Mouse (Mus musculus): ENCODE results near the gene Adcy9.
"Not testable (repeated sequence)": the region's sequence is repeated elsewhere in the genome, so short reads cannot be mapped to it uniquely, and the experiment has no call there.

Adcy9 gene

DNA sequence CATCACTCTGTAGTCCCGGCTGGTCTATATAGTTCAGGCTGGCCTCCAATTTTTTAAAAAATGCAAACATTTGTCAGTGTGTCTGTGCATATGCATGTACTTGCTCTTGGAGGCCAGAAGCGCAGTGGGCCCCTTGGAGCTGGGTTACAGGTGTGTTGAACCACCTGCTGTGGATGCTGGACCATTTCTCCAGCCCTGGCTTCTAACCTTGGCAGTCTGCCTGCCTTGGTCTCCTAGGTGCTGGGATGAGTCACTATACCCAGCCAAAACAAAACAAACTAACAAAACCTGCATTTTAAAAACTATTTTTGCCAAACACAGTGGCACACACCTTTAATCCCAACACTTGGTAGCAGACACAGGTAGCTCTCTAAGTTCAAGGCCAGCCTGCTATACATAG is 162.8 kb downstream of the Adcy9 start:
- TF ChIP-seq POU5F1 (IDR thresholded peaks at IDR 0.05; ENCODE audit: borderline replicate concordance, low read length) (no peak), NANOG (IDR thresholded peaks at IDR 0.05; ENCODE audit: borderline replicate concordance, low read length) (no peak), CTCF (conservative IDR thresholded peaks at IDR 0.05; ENCODE audit: low read length) (no peak)
- H3K36me3 ChIP-seq (ENCODE audit: insufficient read depth, low read length), result no peaks in the 10 kb centered on the region
- no peaks in the 10 kb centered on the region for H3K9me3 ChIP-seq (ENCODE audit: low read length)
- no peaks in the 10 kb centered on the region for H3K27me3 ChIP-seq (ENCODE audit: insufficient read depth, low read length)
- 0 out of 2 replicates have a peak, but pooled peaks cover 2% of the 10 kb centered on the region for H3K4me1 ChIP-seq (replicated peaks; ENCODE audit: low read depth, low read length)
- no peak overlapping the region for H3K4me3 ChIP-seq (replicated peaks; ENCODE audit: low read length)

DNA sequence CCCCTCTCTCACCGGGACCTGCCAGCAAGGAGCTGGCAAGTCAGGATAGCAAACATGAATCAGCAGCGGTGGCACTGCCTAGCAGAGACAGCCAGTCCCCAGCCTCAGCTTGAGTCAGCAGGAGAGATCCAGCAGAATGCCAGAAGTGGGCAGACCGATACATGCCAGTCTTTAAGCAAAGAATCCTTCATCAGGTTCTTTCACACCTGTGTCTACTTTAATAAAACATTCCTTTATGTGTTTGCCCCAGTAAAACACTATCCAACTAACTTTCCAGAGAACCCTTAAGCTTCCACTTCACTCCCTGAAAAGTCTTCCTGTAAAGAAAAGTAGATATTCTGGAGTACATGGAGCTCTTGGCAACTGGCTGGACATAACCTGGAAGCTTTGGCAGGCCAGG is 171.5 kb downstream of the Adcy9 start:
- TF ChIP-seq NANOG (IDR thresholded peaks at IDR 0.05; ENCODE audit: borderline replicate concordance, low read length), result no peak
- no peak for TF ChIP-seq CTCF (conservative IDR thresholded peaks at IDR 0.05; ENCODE audit: low read length)
- TF ChIP-seq POU5F1 (IDR thresholded peaks at IDR 0.05; ENCODE audit: borderline replicate concordance, low read length), result no peak
- H3K36me3 ChIP-seq (ENCODE audit: insufficient read depth, low read length), result no peaks in the 10 kb centered on the region

GRCm38 (mm10) chr16:4245241-4245640 is 175.1 kb downstream of the Adcy9 start:
- not testable (repeated sequence) for H3K36me3 ChIP-seq (ENCODE audit: insufficient read depth, low read length); H3K4me3 ChIP-seq (replicated peaks; ENCODE audit: low read length); H3K27me3 ChIP-seq (ENCODE audit: insufficient read depth, low read length); H3K4me1 ChIP-seq (replicated peaks; ENCODE audit: low read depth, low read length)
- H3K9me3 ChIP-seq (ENCODE audit: low read length), result peaks cover 47% of the 10 kb centered on the region

More for the DNA sequence above, 171.5 kb downstream of the Adcy9 start:
- no peaks in the 10 kb centered on the region for H3K4me1 ChIP-seq (replicated peaks; ENCODE audit: low read depth, low read length)
- H3K9me3 ChIP-seq (ENCODE audit: low read length), result peaks cover 47% of the 10 kb centered on the region
- H3K27me3 ChIP-seq (ENCODE audit: insufficient read depth, low read length), result no peaks in the 10 kb centered on the region
- H3K4me3 ChIP-seq (replicated peaks; ENCODE audit: low read length), result no peak overlapping the region

Measured in E14TG2a.4 (cell line).